Mouse (Mus musculus): ENCODE data around the gene Ssh1. TPM values are rescaled to one million over a fixed set of nuclear protein-coding genes. Genes with fewer than 3 reads are reported as not detected.

Ssh1 gene
- total RNA-seq, 1 experiment, result 11.8 TPM

- DNase-seq (ENCODE audit: low read depth, low spot score), result peak; percentile 92
- peaks cover 30% of the 10 kb centered on the region; the same call in 1 of the 2 replicates for H3K36me3 ChIP-seq (ENCODE audit: control insufficient read depth, insufficient read depth, low read length, poor library complexity, severe bottlenecking)
- in situ Hi-C loops (cut with MboI; ENCODE audit: low sequenced_read_pairs in 2 of 2, unreplicated experiment in 2 of 2), result no loop called here
Observed at GRCm38 (mm10) chr5:113942580-113942979, 51.1 kb downstream of the Ssh1 start.

GRCm38 (mm10) chr5:113939263-113939900 is 54.3 kb downstream of the Ssh1 start:
- peak; percentile 85 for TF ChIP-seq ZNF384 (IDR thresholded peaks at IDR 0.05; ENCODE audit: low read depth, low read length)
- no peak for TF ChIP-seq CHD2 (IDR thresholded peaks at IDR 0.05; ENCODE audit: low read depth, low read length)
- in situ Hi-C loops (cut with MboI; ENCODE audit: low sequenced_read_pairs in 2 of 2, unreplicated experiment in 2 of 2), result no loop called here
- no peaks in the 10 kb centered on the region for H3K9me3 ChIP-seq (ENCODE audit: control insufficient read depth, insufficient read depth, low read depth, low read length)
- no peak overlapping the region for H3K4me3 ChIP-seq (ENCODE audit: insufficient read depth in 1 of 2, low read depth in 1 of 2, low read length in 2 of 2, poor library complexity in 1 of 2, severe bottlenecking in 1 of 2)
- peaks cover 0 to 13% of the 10 kb centered on the region in 2 experiments; a peak in 1 of 4 replicates for H3K4me1 ChIP-seq (ENCODE audit: control insufficient read depth in 2 of 2, insufficient read depth in 2 of 2, low read length in 2 of 2, poor library complexity in 1 of 2)
- H3K27ac ChIP-seq (ENCODE audit: insufficient read depth, low read depth, low read length, poor library complexity, severe bottlenecking), result no peak overlapping the region
- peaks cover 9% of the 10 kb centered on the region; the same call in 1 of the 2 replicates for H3K36me3 ChIP-seq (ENCODE audit: control insufficient read depth, insufficient read depth, low read length, poor library complexity, severe bottlenecking)
- no peak overlapping the region for H3K9ac ChIP-seq (ENCODE audit: insufficient read depth, low read depth, low read length, poor library complexity, severe bottlenecking)
- DNase-seq (ENCODE audit: low read depth, low spot score), result peak; percentile 68

More at GRCm38 (mm10) chr5:113942580-113942979, 51.1 kb downstream of the Ssh1 start:
- 0 out of 2 replicates have a peak, but pooled peaks have one; percentile 59 for TF ChIP-seq HCFC1 (IDR thresholded peaks at IDR 0.05; ENCODE audit: borderline replicate concordance, insufficient read depth, low read length)
- no peak for TF ChIP-seq MAFK (IDR thresholded peaks at IDR 0.05; ENCODE audit: insufficient read depth, low read depth, low read length)
- Histone ChIP-seq H3K4me3 (ENCODE audit: insufficient read depth in 1 of 2, low read depth in 1 of 2, low read length in 2 of 2, poor library complexity in 1 of 2, severe bottlenecking in 1 of 2) (peak overlapping the region; percentile 63 to 64), H3K9ac (ENCODE audit: insufficient read depth, low read depth, low read length, poor library complexity, severe bottlenecking) (peak overlapping the region; percentile 75), H3K4me1 (ENCODE audit: control insufficient read depth in 2 of 2, insufficient read depth in 2 of 2, low read length in 2 of 2, poor library complexity in 1 of 2) (peaks cover 0 to 12% of the 10 kb centered on the region in 2 experiments; a peak in 1 of 4 replicates), H3K27ac (ENCODE audit: insufficient read depth, low read depth, low read length, poor library complexity, severe bottlenecking) (no peak overlapping the region), H3K9me3 (ENCODE audit: control insufficient read depth, insufficient read depth, low read depth, low read length) (no peaks in the 10 kb centered on the region)

GRCm38 (mm10) chr5:113937650-113938049 is 56.0 kb downstream of the Ssh1 start:
- in situ Hi-C loops (cut with MboI; ENCODE audit: low sequenced_read_pairs in 2 of 2, unreplicated experiment in 2 of 2), result no loop called here
- H3K27ac ChIP-seq (ENCODE audit: insufficient read depth, low read depth, low read length, poor library complexity, severe bottlenecking), result no peak overlapping the region
- no peak for TF ChIP-seq ZC3H11A (IDR thresholded peaks at IDR 0.05; ENCODE audit: borderline replicate concordance, low read depth, low read length)
- TF ChIP-seq ZNF384 (IDR thresholded peaks at IDR 0.05; ENCODE audit: low read depth, low read length), result no peak
- no peak for TF ChIP-seq CHD2 (IDR thresholded peaks at IDR 0.05; ENCODE audit: low read depth, low read length)
- no peak for TF ChIP-seq HCFC1 (IDR thresholded peaks at IDR 0.05; ENCODE audit: borderline replicate concordance, insufficient read depth, low read length)
- no peak for TF ChIP-seq MAFK (IDR thresholded peaks at IDR 0.05; ENCODE audit: insufficient read depth, low read depth, low read length)

DNA sequence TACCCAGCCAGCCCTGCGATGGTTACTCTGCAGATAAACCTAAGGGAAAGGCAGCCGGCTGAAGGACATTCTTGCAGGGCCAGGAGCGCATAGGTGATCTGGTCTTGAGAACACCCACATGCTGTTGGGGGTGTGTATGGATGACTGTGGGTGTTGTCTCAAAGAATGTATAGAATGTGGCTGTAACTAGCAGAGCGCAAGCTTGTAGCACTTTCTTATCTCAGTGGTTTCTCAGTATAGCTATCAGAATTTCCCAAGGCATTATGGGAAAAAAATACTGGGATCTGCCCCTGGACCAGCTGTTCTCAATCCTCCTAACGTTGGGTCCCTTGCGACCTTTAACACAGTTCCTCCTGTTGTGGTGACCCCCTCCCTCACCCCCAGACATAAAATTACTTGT is 59.8 kb downstream of the Ssh1 start:
- no peak overlapping the region for H3K4me3 ChIP-seq (ENCODE audit: insufficient read depth in 1 of 2, low read depth in 1 of 2, low read length in 2 of 2, poor library complexity in 1 of 2, severe bottlenecking in 1 of 2)
- in situ Hi-C loops (cut with MboI; ENCODE audit: low sequenced_read_pairs in 2 of 2, unreplicated experiment in 2 of 2), result no loop called here
- DNase-seq (ENCODE audit: low read depth, low spot score), result no peak
- H3K4me1 ChIP-seq (ENCODE audit: control insufficient read depth in 2 of 2, insufficient read depth in 2 of 2, low read length in 2 of 2, poor library complexity in 1 of 2), result peaks cover 0 to 17% of the 10 kb centered on the region in 2 experiments; a peak in 1 of 4 replicates
- no peaks in the 10 kb centered on the region for H3K9me3 ChIP-seq (ENCODE audit: control insufficient read depth, insufficient read depth, low read depth, low read length)
- no peaks in the 10 kb centered on the region for H3K36me3 ChIP-seq (ENCODE audit: control insufficient read depth, insufficient read depth, low read length, poor library complexity, severe bottlenecking)
- TF ChIP-seq ZNF384 (IDR thresholded peaks at IDR 0.05; ENCODE audit: low read depth, low read length) (no peak), MAFK (IDR thresholded peaks at IDR 0.05; ENCODE audit: insufficient read depth, low read depth, low read length) (no peak), HCFC1 (IDR thresholded peaks at IDR 0.05; ENCODE audit: borderline replicate concordance, insufficient read depth, low read length) (no peak), CHD2 (IDR thresholded peaks at IDR 0.05; ENCODE audit: low read depth, low read length) (no peak), ZC3H11A (IDR thresholded peaks at IDR 0.05; ENCODE audit: borderline replicate concordance, low read depth, low read length) (no peak)
- H3K9ac ChIP-seq (ENCODE audit: insufficient read depth, low read depth, low read length, poor library complexity, severe bottlenecking), result no peak overlapping the region
- no peak overlapping the region for H3K27ac ChIP-seq (ENCODE audit: insufficient read depth, low read depth, low read length, poor library complexity, severe bottlenecking)

More at GRCm38 (mm10) chr5:113937650-113938049, 56.0 kb downstream of the Ssh1 start:
- H3K9me3 ChIP-seq (ENCODE audit: control insufficient read depth, insufficient read depth, low read depth, low read length), result no peaks in the 10 kb centered on the region
- H3K9ac ChIP-seq (ENCODE audit: insufficient read depth, low read depth, low read length, poor library complexity, severe bottlenecking), result no peak overlapping the region
- peaks cover 0 to 12% of the 10 kb centered on the region in 2 experiments; a peak in 1 of 4 replicates for H3K4me1 ChIP-seq (ENCODE audit: control insufficient read depth in 2 of 2, insufficient read depth in 2 of 2, low read length in 2 of 2, poor library complexity in 1 of 2)
- DNase-seq (ENCODE audit: low read depth, low spot score), result no peak
- peaks cover 7% of the 10 kb centered on the region; the same call in 1 of the 2 replicates for H3K36me3 ChIP-seq (ENCODE audit: control insufficient read depth, insufficient read depth, low read length, poor library complexity, severe bottlenecking)
- no peak overlapping the region for H3K4me3 ChIP-seq (ENCODE audit: insufficient read depth in 1 of 2, low read depth in 1 of 2, low read length in 2 of 2, poor library complexity in 1 of 2, severe bottlenecking in 1 of 2)

All from ES-E14 (cell line).